Mouse (Mus musculus) intestine, embryonic 16.5 days (tissue): ENCODE measurements around the gene Acmsd. TPM values are rescaled to one million over a fixed set of nuclear protein-coding genes. Genes with fewer than 3 reads are reported as not detected.

Experiments
- ATAC-seq: fragments of 200-750 bp; cut with Nextera tagmentation; 2 replicates; pipeline ENCODE4 v1.8.0; 2017; ENCODE audit warnings: moderate TSS enrichment, moderate library complexity
- H3K27ac ChIP-seq: fragments of 300-500 bp; sonication (generic); 2 replicates; pipeline ENCODE4 v1.5.1; 2014; ENCODE audit warnings: mild to moderate bottlenecking, low read length
- H3K27me3 ChIP-seq: fragments of 300-500 bp; sonication (generic); replicated peaks from 2 replicates; pipeline ENCODE4 v1.6.1; 2014; ENCODE audit warnings: low read length, control low read depth, mixed read lengths; ENCODE audit not compliant: control insufficient read depth, insufficient read depth
- H3K36me3 ChIP-seq: fragments of 300-500 bp; sonication (generic); 2 replicates; pipeline ENCODE4 v1.6.1; 2014; ENCODE audit warnings: low read length, control low read depth; ENCODE audit not compliant: control insufficient read depth, insufficient read depth
- H3K4me1 ChIP-seq: fragments of 300-500 bp; sonication (generic); 2 replicates; pipeline ENCODE4 v1.6.1; 2014; ENCODE audit warnings: low read length, control low read depth, mixed read lengths; ENCODE audit not compliant: control insufficient read depth, insufficient read depth
- H3K4me2 ChIP-seq: fragments of 300-500 bp; sonication (generic); 2 replicates; pipeline ENCODE4 v1.6.1; 2014; ENCODE audit warnings: low read depth, low read length, control low read depth
- H3K4me3 ChIP-seq: fragments of 300-500 bp; sonication (generic); 2 replicates; pipeline ENCODE4 v1.5.1; 2014; ENCODE audit warnings: mild to moderate bottlenecking, low read length
- H3K9ac ChIP-seq: fragments of 300-500 bp; sonication (generic); 2 replicates; pipeline ENCODE4 v1.6.1; 2014; ENCODE audit warnings: low read depth, low read length
- H3K9me3 ChIP-seq: fragments of 300-500 bp; sonication (generic); 2 replicates; pipeline ENCODE4 v1.6.1; 2016; ENCODE audit warnings: low read length, control low read depth; ENCODE audit not compliant: control insufficient read depth
- WGBS: fragments of 180-500 bp; shearing (Covaris S2); extraction: QIAGEN DNeasy Blood & Tissue Kit; methylation state at CpG from one replicate; pipeline ENCODE4 v1.1.7; 2014; 5-methylcytosine and 5-hydroxymethylcytosine counted together
- polyA plus RNA-seq: library from polyadenylated mRNA; unstranded; fragments of >200 nt; fragmentation: Nextera tagmentation; extraction: Ambion mirVana; gene quantifications from 2 replicates; pipeline ENCODE4 v1.2.1, GENCODE M21; 2015

The Acmsd gene
- polyA plus RNA-seq, 1 experiment from 2014 or later, result 0.12 TPM

DNA sequence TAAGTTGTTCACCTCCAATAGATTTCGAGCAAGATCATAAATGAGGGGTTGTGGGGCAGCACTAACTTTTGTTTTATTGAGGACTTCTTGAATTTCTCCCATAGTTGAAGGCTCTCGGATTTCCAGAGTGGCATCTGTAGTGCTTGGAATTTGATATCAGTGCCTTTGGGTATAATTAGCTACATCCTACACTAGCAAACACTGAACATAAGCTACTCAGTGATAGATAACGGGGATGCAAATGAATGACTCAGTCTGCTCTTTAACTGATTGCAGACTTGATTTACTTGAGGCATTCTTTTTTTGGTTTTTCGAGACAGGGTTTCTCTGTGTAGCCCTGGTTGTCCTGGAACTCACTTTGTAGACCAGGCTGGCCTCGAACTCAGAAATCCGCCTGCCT, 59.7 kb downstream of the Acmsd start:
- 83% methylated on average over 6 of the region's 6 CpGs for WGBS

DNA sequence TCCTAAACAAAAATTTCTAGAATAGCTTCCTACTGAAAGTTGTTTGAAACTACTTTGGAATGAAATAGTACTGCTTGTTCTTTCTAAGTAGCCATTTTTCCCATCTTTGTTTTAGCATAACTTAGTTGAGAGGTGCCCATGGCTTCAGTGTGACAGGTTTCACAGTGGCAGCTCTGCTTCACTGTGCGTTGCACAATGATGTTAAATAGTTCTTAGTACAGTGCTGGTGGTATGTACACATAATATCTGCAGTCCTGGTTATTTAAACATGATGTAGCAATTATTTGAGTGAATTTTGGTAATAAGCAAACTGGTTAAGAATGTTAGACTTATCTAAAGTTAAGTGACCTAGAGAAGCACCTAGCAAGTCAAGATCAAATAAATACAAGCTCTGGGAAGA, 64.2 kb downstream of the Acmsd start:
- no peaks in the 10 kb centered on the region for H3K9me3 ChIP-seq
- no peaks in the 10 kb centered on the region for H3K4me1 ChIP-seq
- no peaks in the 10 kb centered on the region for H3K36me3 ChIP-seq
- H3K27me3 ChIP-seq, result no peaks in the 10 kb centered on the region
- H3K9ac ChIP-seq, result no peak overlapping the region
- H3K4me2 ChIP-seq, result no peak overlapping the region
- no peak overlapping the region for H3K4me3 ChIP-seq
- no peak for ATAC-seq
- no peak overlapping the region for H3K27ac ChIP-seq
- WGBS, result 93% methylated on average over 1 of the region's 1 CpGs

More for the DNA sequence above, 59.7 kb downstream of the Acmsd start:
- Histone ChIP-seq H3K36me3 (no peaks in the 10 kb centered on the region), H3K9me3 (no peaks in the 10 kb centered on the region), H3K4me1 (no peaks in the 10 kb centered on the region), H3K4me3 (no peak overlapping the region), H3K27me3 (no peaks in the 10 kb centered on the region), H3K4me2 (no peak overlapping the region), H3K27ac (no peak overlapping the region), H3K9ac (no peak overlapping the region)
- no peak for ATAC-seq

DNA sequence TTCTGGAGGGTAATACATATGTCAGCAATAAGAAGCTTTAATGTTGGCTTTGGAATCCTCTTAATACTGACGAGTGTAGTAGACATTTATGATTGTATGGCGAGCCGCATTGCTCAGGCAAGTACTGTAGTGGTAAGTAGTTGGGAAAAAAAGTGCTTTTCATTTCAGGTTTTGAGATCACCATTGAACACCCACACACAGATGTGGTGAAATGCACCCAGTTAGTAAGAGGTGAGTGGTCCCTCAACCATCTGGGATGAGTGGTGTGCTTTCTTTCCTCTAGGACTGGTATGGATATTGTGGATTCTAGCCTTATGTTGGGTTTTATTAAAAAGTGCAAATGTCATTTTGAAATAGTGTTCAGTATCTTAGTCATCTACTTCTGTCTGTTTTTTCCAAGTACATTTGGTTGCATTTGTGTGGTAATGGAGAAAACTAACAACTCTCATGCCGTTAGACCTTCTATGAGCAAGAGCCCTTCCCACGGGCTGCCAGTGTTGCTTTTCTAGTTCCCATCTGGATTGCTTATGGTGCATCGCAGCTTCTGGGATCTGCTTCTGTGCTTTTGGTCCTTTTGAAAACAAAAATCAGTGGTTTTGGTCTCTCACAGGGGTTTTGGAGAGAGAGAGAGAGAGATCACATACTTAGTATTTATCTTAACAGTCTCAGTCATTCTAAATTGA, 66.0 kb downstream of the Acmsd start:
- H3K36me3 ChIP-seq, result no peaks in the 10 kb centered on the region; the same call in 1 of the 2 replicates
- H3K4me3 ChIP-seq, result no peak overlapping the region
- H3K27me3 ChIP-seq, result no peaks in the 10 kb centered on the region
- 91% methylated on average over 6 of the region's 6 CpGs for WGBS
- no peak for ATAC-seq
- no peaks in the 10 kb centered on the region for H3K9me3 ChIP-seq
- H3K4me1 ChIP-seq, result no peaks in the 10 kb centered on the region
- H3K9ac ChIP-seq, result no peak overlapping the region
- no peak overlapping the region for H3K4me2 ChIP-seq
- no peak overlapping the region for H3K27ac ChIP-seq

DNA sequence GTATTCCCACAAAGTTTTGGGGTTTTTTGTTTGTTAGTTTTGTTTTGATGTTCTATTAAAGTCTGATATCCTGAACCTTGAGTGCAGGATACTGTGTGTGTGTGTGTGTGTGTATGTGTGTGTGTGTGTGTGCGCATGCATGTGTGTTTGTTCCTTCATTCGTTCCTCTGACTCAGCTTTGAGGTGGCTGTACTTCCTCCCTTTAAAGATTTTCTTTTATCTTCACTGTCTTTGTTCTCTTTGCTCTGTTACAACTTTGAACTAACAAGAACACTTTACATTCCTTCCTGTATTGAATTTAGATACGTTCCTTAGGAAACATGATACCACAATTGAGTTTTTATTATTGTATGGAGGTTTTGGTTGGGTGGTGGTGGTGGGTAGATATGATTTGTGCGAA, 67.1 kb downstream of the Acmsd start:
- H3K4me3 ChIP-seq, result no peak overlapping the region
- H3K36me3 ChIP-seq, result no peaks in the 10 kb centered on the region; the same call in 1 of the 2 replicates
- H3K27ac ChIP-seq, result no peak overlapping the region
- no peaks in the 10 kb centered on the region for H3K27me3 ChIP-seq
- H3K4me2 ChIP-seq, result no peak overlapping the region
- ATAC-seq, result no peak
- H3K9ac ChIP-seq, result no peak overlapping the region
- WGBS, result 75% methylated on average over 4 of the region's 4 CpGs
- no peaks in the 10 kb centered on the region for H3K4me1 ChIP-seq
- H3K9me3 ChIP-seq, result no peaks in the 10 kb centered on the region

DNA sequence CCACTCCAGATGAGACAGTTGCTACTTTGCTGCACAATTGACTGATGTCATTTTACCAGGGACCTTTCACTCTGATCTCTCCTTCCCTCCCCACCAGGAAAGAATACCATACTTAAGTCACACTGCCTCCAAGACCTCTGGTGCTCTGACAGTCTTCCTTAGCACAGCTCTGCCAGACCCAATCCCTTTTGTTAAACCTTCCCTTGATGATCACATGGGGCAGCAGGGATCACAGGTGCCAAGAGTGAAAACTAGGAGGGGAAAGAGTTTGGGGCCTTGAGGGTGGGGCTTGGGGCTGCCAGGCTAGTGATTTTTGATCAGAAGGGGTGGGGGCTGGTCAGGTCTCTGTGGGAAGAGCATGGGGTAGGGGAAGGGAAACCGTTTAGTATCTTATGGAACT, 67.5 kb downstream of the Acmsd start:
- 68% methylated on average over 1 of the region's 1 CpGs for WGBS
- Histone ChIP-seq H3K4me2 (no peak overlapping the region), H3K27ac (no peak overlapping the region), H3K27me3 (no peaks in the 10 kb centered on the region), H3K36me3 (no peaks in the 10 kb centered on the region; the same call in 1 of the 2 replicates), H3K9me3 (no peaks in the 10 kb centered on the region), H3K4me3 (no peak overlapping the region), H3K9ac (no peak overlapping the region), H3K4me1 (no peaks in the 10 kb centered on the region)
- ATAC-seq, result no peak

DNA sequence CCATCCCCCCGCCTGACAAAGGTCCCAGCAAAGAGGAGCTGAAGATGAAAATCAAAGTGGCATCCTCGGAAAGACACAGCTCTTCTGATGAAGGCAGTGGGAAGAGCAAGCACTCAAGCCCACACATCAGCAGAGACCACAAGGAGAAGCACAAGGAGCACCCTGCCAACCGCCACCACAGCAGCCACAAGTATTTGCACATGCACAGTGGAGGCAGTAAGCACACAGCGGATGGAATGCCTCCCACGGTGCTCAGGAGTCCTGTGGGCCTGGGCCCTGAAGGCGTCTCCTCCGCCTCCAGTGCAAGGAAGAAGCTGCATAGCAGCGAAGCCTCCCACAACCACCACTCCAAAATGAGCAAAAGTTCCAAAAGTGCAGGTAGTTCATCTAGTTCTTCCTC, 73.7 kb downstream of the Acmsd start:
- no peak overlapping the region for H3K4me2 ChIP-seq
- H3K4me1 ChIP-seq, result no peaks in the 10 kb centered on the region
- H3K27ac ChIP-seq, result no peak overlapping the region
- no peaks in the 10 kb centered on the region for H3K9me3 ChIP-seq
- H3K27me3 ChIP-seq, result no peaks in the 10 kb centered on the region
- no peak overlapping the region for H3K4me3 ChIP-seq
- 82% methylated on average over 8 of the region's 8 CpGs for WGBS
- H3K36me3 ChIP-seq, result peaks cover 11% of the 10 kb centered on the region
- H3K9ac ChIP-seq, result no peak overlapping the region
- ATAC-seq, result no peak

DNA sequence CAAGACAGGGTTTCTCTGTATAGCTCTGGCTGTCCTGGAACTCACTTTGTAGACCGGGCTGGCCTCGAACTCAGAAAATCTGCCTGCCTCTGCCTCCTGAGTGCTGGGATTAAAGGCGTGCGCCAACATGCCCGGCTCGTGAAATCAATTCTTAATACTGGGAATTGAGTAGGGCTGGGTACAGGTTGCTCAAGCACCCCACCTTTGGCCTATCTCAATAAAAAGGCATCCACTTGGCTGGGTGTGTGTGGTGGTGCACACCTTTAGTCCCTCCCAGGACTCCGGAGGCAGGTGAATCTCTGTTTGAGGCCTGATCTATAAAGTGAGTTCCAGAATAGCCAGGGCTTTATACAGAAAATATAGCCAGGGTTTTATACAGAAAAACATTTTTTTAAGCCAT, 79.5 kb downstream of the Acmsd start:
- H3K9ac ChIP-seq, result no peak overlapping the region
- WGBS, result 90% methylated on average over 7 of the region's 7 CpGs
- no peak overlapping the region for H3K27ac ChIP-seq
- H3K4me3 ChIP-seq, result no peak overlapping the region
- ATAC-seq, result no peak
- H3K4me2 ChIP-seq, result no peak overlapping the region
- H3K9me3 ChIP-seq, result no peaks in the 10 kb centered on the region
- H3K27me3 ChIP-seq, result no peaks in the 10 kb centered on the region
- no peaks in the 10 kb centered on the region for H3K36me3 ChIP-seq
- no peaks in the 10 kb centered on the region for H3K4me1 ChIP-seq

DNA sequence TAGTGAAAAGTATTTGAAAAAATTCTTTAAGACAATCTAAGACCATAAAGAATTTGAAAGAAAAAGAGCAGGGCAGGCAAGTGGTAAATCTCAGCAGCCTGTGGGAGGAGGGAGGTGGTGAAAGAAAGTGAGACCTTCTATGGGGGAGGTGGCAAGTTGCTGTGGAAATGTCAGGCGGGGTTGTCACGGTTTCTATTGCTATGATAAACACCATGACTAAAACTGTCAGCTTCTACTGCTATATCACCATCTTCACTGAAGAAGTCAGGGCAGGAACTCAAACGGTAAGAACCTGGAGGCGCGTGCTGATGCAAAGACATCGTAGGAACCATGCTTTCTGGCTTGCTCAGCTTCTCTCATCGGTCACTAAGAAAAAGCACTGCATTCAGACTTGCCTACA, 83.7 kb downstream of the Acmsd start:
- Histone ChIP-seq H3K36me3 (no peaks in the 10 kb centered on the region), H3K9me3 (no peaks in the 10 kb centered on the region), H3K4me3 (no peak overlapping the region), H3K9ac (no peak overlapping the region), H3K27me3 (no peaks in the 10 kb centered on the region), H3K27ac (no peak overlapping the region), H3K4me1 (no peaks in the 10 kb centered on the region), H3K4me2 (no peak overlapping the region)
- WGBS, result 69% methylated on average over 7 of the region's 7 CpGs
- ATAC-seq, result no peak

DNA sequence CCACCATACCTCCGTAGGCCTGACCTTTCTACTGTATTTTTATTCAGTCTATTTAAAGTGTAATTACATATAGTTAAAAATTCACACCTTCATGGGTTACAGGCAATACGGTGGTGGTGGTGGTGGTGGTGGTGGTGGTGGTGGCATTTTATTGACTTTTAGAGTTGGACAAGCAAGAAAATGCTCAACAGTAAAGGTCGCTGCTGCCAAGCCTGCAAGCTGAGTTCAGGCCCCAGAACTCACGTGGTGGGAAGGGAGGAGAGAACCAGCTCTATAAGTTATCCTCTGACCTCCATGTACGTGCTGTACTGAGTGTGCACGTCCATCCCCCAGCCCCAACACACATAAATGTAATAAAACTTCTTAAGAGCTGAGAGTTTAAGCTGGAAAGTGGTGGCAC, 87.2 kb downstream of the Acmsd start:
- Histone ChIP-seq H3K9ac (no peak overlapping the region), H3K9me3 (no peaks in the 10 kb centered on the region), H3K27me3 (no peaks in the 10 kb centered on the region), H3K36me3 (no peaks in the 10 kb centered on the region), H3K4me2 (no peak overlapping the region), H3K4me3 (no peak overlapping the region), H3K27ac (no peak overlapping the region), H3K4me1 (no peaks in the 10 kb centered on the region)
- WGBS, result 84% methylated on average over 6 of the region's 6 CpGs
- no peak for ATAC-seq
